Mouse (Mus musculus) olfactory bulb, adult 2 months (tissue): ENCODE results near the gene Adgrg1. TPM values are rescaled to one million over a fixed set of nuclear protein-coding genes. Genes with fewer than 3 reads are reported as not detected.

Experiments used
- H3K27ac ChIP-seq: fragments of 200-500 bp; 2 replicates; pipeline ENCODE4 v1.5.1; 2012; ENCODE audit warnings: low read depth, low read length; ENCODE audit not compliant: insufficient read depth
- H3K4me1 ChIP-seq: fragments of 200-500 bp; 2 replicates; pipeline ENCODE4 v1.6.1; 2012; ENCODE audit warnings: low read length; ENCODE audit not compliant: control insufficient read depth, insufficient read depth
- H3K4me3 ChIP-seq: fragments of 200-500 bp; 2 replicates; pipeline ENCODE4 v1.5.1; 2012; ENCODE audit warnings: mild to moderate bottlenecking, low read depth, low read length, moderate library complexity; ENCODE audit not compliant: insufficient read depth
- CTCF ChIP-seq: fragments of 200-500 bp; IDR thresholded peaks from 2 replicates; pipeline ENCODE4 v1.5.1; 2012; ENCODE audit warnings: low read depth, mild to moderate bottlenecking, low read length, moderate library complexity; ENCODE audit not compliant: insufficient read depth
- POLR2A ChIP-seq: fragments of 200-500 bp; IDR thresholded peaks from 2 replicates; pipeline ENCODE4 v1.6.1; 2012; ENCODE audit warnings: mild to moderate bottlenecking, low read depth, low read length, moderate library complexity; ENCODE audit not compliant: insufficient read depth
- WGBS: fragments of 180-500 bp; shearing (Covaris S2); methylation state at CpG from one replicate; pipeline ENCODE4 v1.1.7; 2018; 5-methylcytosine and 5-hydroxymethylcytosine counted together
- polyA plus RNA-seq: library from polyadenylated mRNA; stranded (reverse); fragments of >200 nt; gene quantifications from 2 replicates; pipeline ENCODE4 v1.2.4, GENCODE M21; 2012; ENCODE audit warnings: low replicate concordance; ENCODE audit not compliant: missing spikeins, insufficient read depth, insufficient read length

Adgrg1 gene
- polyA plus RNA-seq, 1 experiment: not detected

DNA sequence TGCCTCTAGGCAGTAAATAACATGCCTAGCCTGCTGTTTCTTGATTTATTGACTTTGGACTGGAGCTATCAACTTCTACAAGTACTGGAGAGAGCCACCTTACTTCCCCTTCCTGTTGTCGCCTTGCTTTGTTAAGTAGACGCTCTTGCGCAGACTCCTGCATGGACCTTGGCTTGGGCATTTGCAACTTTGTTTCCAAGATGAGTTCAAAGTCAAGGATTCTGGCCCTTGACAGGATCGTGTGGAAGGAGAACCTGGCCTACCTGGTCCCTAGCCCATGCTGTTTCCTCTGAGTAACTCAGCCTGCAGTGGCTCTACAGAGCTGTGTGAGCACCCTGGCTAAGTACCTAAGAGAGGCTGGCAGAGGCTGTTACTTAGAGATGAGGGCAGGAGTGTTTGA is 7.5 kb upstream of the Adgrg1 start:
- Histone ChIP-seq H3K4me3 (no peak overlapping the region), H3K27ac (no peak overlapping the region), H3K4me1 (no peaks in the 10 kb centered on the region)
- no peak for TF ChIP-seq POLR2A
- TF ChIP-seq CTCF: no peak
- 87% methylated on average over 4 of the region's 4 CpGs for WGBS

DNA sequence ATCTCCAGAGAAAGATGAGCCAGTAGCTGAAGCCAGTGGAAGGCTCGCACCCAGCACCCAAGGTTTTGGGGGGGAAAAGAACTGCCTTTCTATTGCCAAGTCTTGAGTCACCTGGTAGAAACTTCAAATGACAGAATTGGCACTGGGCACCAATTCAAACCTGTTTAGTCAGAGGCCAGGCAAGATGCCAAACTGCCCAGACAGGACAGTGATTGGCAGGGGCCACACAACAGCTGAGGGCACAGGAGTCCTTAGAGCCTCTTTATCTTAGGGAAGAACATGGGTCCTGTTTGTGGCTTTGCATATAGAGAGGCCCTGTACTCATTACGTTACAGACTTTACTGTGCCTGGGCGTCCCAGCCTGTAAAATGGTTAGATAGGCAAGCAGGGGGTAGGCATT is 7.0 kb upstream of the Adgrg1 start:
- 71% methylated on average over 3 of the region's 3 CpGs for WGBS
- no peak overlapping the region for H3K4me3 ChIP-seq
- H3K27ac ChIP-seq: no peak overlapping the region
- TF ChIP-seq CTCF: no peak
- no peak for TF ChIP-seq POLR2A
- no peaks in the 10 kb centered on the region for H3K4me1 ChIP-seq

- no peak overlapping the region for H3K27ac ChIP-seq
- no peak overlapping the region for H3K4me3 ChIP-seq
- H3K4me1 ChIP-seq: peaks cover 28% of the 10 kb centered on the region
- TF ChIP-seq CTCF: no peak
- no peak for TF ChIP-seq POLR2A
- WGBS: 90% methylated on average over 9 of the region's 9 CpGs
Observed at GRCm38 (mm10) chr8:94973270-94973669, 1.3 kb upstream of the Adgrg1 start.

DNA sequence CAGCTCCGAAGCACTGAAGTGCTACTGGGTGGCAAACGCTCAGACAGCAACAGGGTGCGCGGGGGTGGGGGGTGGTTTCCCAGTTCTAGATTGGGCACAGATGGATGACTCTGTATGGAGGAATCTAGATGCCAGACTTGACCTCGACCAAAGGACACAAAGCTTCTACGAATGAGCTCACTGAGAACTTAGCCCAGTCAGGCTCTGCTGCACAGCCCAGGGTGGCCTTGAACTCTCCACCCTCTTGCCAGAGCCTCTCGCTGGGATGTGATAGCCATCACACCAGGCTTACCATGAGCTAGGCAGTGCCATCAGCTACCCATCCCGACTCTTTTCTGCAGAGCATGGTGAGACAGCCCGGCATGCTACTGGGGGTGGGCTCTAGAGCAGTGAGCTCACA is 765 bp upstream of the Adgrg1 start:
- 78% methylated on average over 9 of the region's 9 CpGs for WGBS
- Histone ChIP-seq H3K4me3 (no peak overlapping the region), H3K4me1 (peaks cover 31% of the 10 kb centered on the region), H3K27ac (no peak overlapping the region)
- TF ChIP-seq CTCF: no peak
- no peak for TF ChIP-seq POLR2A

- no peak overlapping the region for H3K4me3 ChIP-seq
- WGBS: 50% methylated on average over 17 of the region's 17 CpGs
- H3K27ac ChIP-seq: no peak overlapping the region
- H3K4me1 ChIP-seq: peaks cover 47% of the 10 kb centered on the region
- TF ChIP-seq POLR2A: no peak
- TF ChIP-seq CTCF: no peak
Observed at GRCm38 (mm10) chr8:94976651-94977417, 2.3 kb downstream of the Adgrg1 start.

- WGBS: 37% methylated on average over 9 of the region's 9 CpGs
- Histone ChIP-seq H3K4me1 (peaks cover 54% of the 10 kb centered on the region), H3K4me3 (no peak overlapping the region), H3K27ac (no peak overlapping the region)
- no peak for TF ChIP-seq POLR2A
- no peak for TF ChIP-seq CTCF
Observed at GRCm38 (mm10) chr8:94978131-94978530, 3.6 kb downstream of the Adgrg1 start.

DNA sequence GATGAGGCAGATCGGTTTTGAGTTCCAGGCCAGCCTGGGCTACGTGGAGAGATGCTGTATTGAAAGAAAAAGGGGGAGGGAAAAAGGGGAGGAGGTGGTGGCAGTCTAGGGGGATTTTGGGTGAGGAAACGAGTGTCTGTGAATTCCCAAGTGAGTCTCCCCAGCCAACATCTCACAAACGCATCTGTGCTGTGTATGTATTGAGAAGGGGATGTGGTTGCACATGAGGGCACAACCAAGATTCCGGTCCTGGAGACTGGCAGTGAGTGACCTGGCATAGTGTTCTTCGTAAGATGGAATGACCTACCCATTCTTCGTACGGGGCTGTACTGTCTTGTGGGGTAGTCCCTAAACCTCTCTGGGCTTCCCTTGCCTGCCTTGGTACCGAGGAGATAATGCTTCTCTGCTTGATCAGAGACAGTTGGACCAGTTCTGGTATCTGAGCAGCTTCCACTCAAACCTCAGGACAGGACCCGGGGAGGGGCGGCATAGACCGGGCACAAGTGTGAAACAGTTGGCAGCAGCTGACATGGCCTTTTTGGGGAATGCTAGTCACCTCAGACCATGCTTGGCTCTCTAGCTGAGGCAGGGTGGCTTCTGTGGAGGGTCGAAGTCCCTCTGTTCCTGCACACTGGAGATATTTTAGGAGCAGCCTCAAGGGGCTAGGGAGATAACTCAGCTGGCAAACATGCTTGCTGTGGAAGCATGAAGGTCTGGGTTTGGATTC is 4.2 kb downstream of the Adgrg1 start:
- H3K4me3 ChIP-seq: no peak overlapping the region
- H3K27ac ChIP-seq: no peak overlapping the region
- WGBS: 71% methylated on average over 13 of the region's 13 CpGs
- H3K4me1 ChIP-seq: peaks cover 54% of the 10 kb centered on the region
- TF ChIP-seq POLR2A (no peak), CTCF (no peak)

DNA sequence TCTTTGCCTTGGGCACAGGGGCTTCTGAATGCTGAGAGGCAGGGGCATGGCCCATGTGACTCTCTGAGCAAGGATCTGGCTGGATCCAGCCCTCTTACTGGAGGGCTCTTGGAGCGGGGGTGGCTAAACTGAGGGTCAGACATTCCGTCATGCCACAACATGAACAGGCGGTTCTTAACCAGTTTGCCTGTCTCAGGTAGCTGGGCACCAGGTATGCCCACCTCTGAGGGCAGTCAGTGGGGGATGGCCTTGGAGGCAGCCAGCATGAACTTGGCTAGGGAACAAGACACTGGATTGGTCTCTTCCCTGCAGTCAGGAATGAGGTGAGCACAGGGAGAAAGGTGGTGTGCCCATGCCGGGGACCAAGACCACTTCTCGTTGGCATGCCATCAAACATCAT is 5.6 kb downstream of the Adgrg1 start:
- Histone ChIP-seq H3K4me1 (peaks cover 63% of the 10 kb centered on the region), H3K27ac (no peak overlapping the region), H3K4me3 (no peak overlapping the region)
- 97% methylated on average over 5 of the region's 5 CpGs for WGBS
- TF ChIP-seq POLR2A: no peak
- TF ChIP-seq CTCF: no peak

DNA sequence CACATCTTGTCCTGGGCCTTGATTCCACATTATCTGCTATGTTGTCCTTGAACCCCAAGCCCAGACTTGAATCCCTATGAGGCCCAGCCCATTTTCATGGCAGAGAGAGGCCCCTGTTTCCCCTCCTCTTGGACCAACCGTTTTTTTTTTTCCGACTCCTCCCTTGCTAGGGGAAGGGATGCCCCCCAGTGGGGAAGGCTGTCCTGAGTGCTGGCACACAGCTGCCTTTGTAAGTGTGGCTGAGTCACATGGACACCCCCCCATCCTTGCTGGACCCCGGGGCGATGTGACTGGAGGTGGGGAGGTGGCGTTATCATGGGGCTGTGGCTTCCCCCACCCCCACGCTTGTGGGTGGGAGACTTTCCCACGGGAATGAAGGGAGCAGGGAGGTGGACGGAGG is 6.4 kb downstream of the Adgrg1 start:
- no peak for TF ChIP-seq POLR2A
- no peak for TF ChIP-seq CTCF
- Histone ChIP-seq H3K4me1 (peaks cover 71% of the 10 kb centered on the region), H3K4me3 (no peak overlapping the region), H3K27ac (no peak overlapping the region)
- 32% methylated on average over 8 of the region's 8 CpGs for WGBS
